18 mouse cellular contexts compared by ENCODE assay signal in the genomic region with DNA sequence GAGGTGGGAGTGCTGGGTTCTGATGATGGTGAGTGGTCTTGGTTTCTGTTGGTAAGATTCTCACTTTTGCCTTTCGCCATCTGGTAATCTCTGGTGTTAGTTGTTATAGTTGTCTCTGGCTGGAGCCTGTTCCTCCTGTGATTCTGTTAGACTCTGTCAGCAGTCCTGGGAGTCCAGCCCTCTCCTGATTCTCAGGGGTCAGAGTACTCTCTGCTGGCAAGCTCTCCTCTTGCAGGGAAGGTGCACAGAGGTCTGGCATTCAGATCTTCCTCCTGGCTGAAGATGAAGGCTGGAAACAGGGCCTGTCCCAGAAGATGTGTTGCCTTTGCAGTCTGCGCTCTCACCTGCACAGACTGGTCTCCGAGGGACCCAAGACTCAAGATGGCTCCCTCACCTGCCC. TPM values are rescaled to one million over a fixed set of nuclear protein-coding genes. Genes with fewer than 3 reads are reported as not detected.
"Had no signal": no experiment of that assay in that cellular context is flagged by ENCODE, and none has a peak within 500 bp of the region (broad histone marks: within the 10 kb centered on the region; RNA-seq: fewer than 3 reads in every experiment).

No protein-coding gene starts in this region.

RNA-seq across cellular contexts. Expression of gene Ghsr, which starts 29.8 kb away (rescaled TPM):
- polyA plus RNA-seq: heart, adult 2 months; heart, embryonic 10.5 days; heart, embryonic 11.5 days; heart, embryonic 12.5 days; heart, embryonic 13.5 days; heart, embryonic 14.5 days; heart, embryonic 15.5 days; heart, embryonic 16.5 days; heart, postnatal 0 days; inflammation-experienced regulatory T-cells, adult 6 months; intestine, embryonic 14.5 days; intestine, embryonic 15.5 days; intestine, embryonic 16.5 days; intestine, postnatal 0 days; kidney, embryonic 15.5 days; kidney, embryonic 16.5 days; kidney, postnatal 0 days; large intestine, adult 2 months had no signal
